Mouse (Mus musculus): ENCODE measurements around the gene Hist2h2aa1. TPM values are rescaled to one million over a fixed set of nuclear protein-coding genes. Genes with fewer than 3 reads are reported as not detected.
"Not testable (repeated sequence)": the region's sequence is repeated elsewhere in the genome, so short reads cannot be mapped to it uniquely, and the experiment has no call there.

Hist2h2aa1 gene
- polyA plus RNA-seq, 1 experiment = not detected

- H3K79me2 ChIP-seq (ENCODE audit: control insufficient read depth, insufficient read depth); H3K36me3 ChIP-seq (ENCODE audit: control insufficient read depth, insufficient read depth); H3ac ChIP-seq (ENCODE audit: control insufficient read depth, insufficient read length); H3K27me3 ChIP-seq (ENCODE audit: control insufficient read depth, insufficient read depth, insufficient read length): not testable (repeated sequence)
- Histone ChIP-seq H3K4me3 (peak within 1 kb of the TSS; percentile 26), H3K4me2 (ENCODE audit: low read depth) (peak within 1 kb of the TSS; percentile 69)
- peak; percentile 67 for TF ChIP-seq POLR2AphosphoS2 (IDR thresholded peaks at IDR 0.05; ENCODE audit: insufficient read length, low read depth)
- peak; percentile 62 for TF ChIP-seq POLR2A (IDR thresholded peaks at IDR 0.05; ENCODE audit: insufficient read length, low read depth)
- 0 out of 2 replicates have a peak, but pooled peaks have one; percentile 9 for TF ChIP-seq CEBPB (IDR thresholded peaks at IDR 0.05; ENCODE audit: insufficient read depth, poor library complexity, severe bottlenecking)
Observed at GRCm38 (mm10) chr3:96239949-96240798, 5.1 kb upstream of the Hist2h2aa1 start, which contains the start of gene Hist2h2aa2. Hist2h2aa2 (minus strand) TSS chr3:96240276.

DNA sequence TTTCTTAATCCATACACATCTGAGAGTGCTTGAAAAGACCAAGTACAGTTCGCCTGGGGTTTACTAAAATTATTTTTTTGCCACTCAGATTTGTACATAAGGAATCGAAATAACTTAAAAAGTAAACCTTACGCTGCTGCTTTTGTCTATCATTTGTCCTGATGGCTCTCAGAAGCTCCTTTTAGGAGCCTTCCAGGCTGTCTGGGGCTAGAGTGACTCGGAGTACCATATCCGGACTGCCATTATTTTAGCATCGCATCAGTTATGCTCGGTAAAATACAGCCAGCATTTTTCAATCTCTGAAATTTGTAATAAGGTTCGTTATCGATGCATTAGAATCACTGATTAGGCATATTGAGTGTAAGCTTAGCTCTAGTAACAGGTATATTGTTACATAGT lies 4.5 kb upstream of the Hist2h2aa1 start:
- peak overlapping the region; percentile 69 for H3K4me2 ChIP-seq (ENCODE audit: low read depth)
- no peak for TF ChIP-seq MAX (IDR thresholded peaks at IDR 0.05; ENCODE audit: low read depth)
- TF ChIP-seq POLR2A (IDR thresholded peaks at IDR 0.05; ENCODE audit: insufficient read length, low read depth) = no peak
- TF ChIP-seq POLR2AphosphoS2 (IDR thresholded peaks at IDR 0.05; ENCODE audit: insufficient read length, low read depth) = no peak
- TF ChIP-seq REST (IDR thresholded peaks at IDR 0.05; ENCODE audit: insufficient read depth, insufficient read length) = no peak
- no peak for TF ChIP-seq MYOG (IDR thresholded peaks at IDR 0.05; ENCODE audit: control insufficient read depth in 1 of 3, insufficient read depth in 1 of 3, insufficient read length in 2 of 3, low read depth in 2 of 3)
- no peak for TF ChIP-seq TCF3 (IDR thresholded peaks at IDR 0.05; ENCODE audit: insufficient read length, low read depth)
- no peak for TF ChIP-seq SRF (IDR thresholded peaks at IDR 0.05; ENCODE audit: control insufficient read depth, insufficient read length, low read depth)
- no peak for TF ChIP-seq E2F4 (IDR thresholded peaks at IDR 0.05; ENCODE audit: insufficient read depth)
- TF ChIP-seq USF1 (IDR thresholded peaks at IDR 0.05; ENCODE audit: low read depth) = no peak
- no peak for TF ChIP-seq MYOD1 (IDR thresholded peaks at IDR 0.05; ENCODE audit: control insufficient read depth in 1 of 3, insufficient read length in 2 of 3, low read depth in 2 of 3)
- TF ChIP-seq TCF12 (IDR thresholded peaks at IDR 0.05; ENCODE audit: insufficient read depth, poor library complexity, severe bottlenecking) = no peak
- TF ChIP-seq CEBPB (IDR thresholded peaks at IDR 0.05; ENCODE audit: insufficient read depth, poor library complexity, severe bottlenecking) = no peak
- H3K36me3 ChIP-seq (ENCODE audit: control insufficient read depth, insufficient read depth) = no peaks in the 10 kb centered on the region
- no peaks in the 10 kb centered on the region for H3K27me3 ChIP-seq (ENCODE audit: control insufficient read depth, insufficient read depth, insufficient read length)
- H3ac ChIP-seq (ENCODE audit: control insufficient read depth, insufficient read length) = no peak overlapping the region
- H3K4me3 ChIP-seq = no peak overlapping the region
- no peaks in the 10 kb centered on the region for H3K79me2 ChIP-seq (ENCODE audit: control insufficient read depth, insufficient read depth)

- no peaks in the 10 kb centered on the region for H3K36me3 ChIP-seq (ENCODE audit: control insufficient read depth, insufficient read depth)
- peaks cover 5% of the 10 kb centered on the region for H3K79me2 ChIP-seq (ENCODE audit: control insufficient read depth, insufficient read depth)
- H3ac ChIP-seq (ENCODE audit: control insufficient read depth, insufficient read length) = no peak overlapping the region
- TF ChIP-seq TCF3 (IDR thresholded peaks at IDR 0.05; ENCODE audit: insufficient read length, low read depth) (no peak), SRF (IDR thresholded peaks at IDR 0.05; ENCODE audit: control insufficient read depth, insufficient read length, low read depth) (no peak)
- H3K27me3 ChIP-seq (ENCODE audit: control insufficient read depth, insufficient read depth, insufficient read length) = no peaks in the 10 kb centered on the region
- peak overlapping the region; percentile 35 for H3K4me3 ChIP-seq
- H3K4me2 ChIP-seq (ENCODE audit: low read depth) = peak overlapping the region; percentile 69
Observed at GRCm38 (mm10) chr3:96243921-96244572, 1.2 kb upstream of the Hist2h2aa1 start.

DNA sequence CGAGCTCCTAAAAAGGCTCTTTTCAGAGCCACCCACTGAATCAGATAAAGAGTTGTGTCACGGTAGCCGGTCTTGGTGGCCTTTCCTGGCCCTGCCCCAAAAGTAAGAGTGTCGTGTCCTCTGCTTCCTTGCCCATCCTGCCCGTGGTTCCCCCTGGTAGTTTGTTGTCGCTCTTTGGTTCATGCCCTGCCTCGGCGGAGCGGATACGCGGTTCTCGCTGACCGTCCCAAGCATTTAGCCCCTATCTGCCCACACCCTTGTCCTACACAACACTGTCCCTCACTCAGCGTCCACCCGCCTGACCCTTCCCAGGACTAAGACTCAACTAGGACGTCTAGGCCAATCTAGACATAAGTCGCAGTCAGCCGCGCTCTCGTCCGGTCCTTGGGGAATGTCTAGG lies 721 bp downstream of the Hist2h2aa1 start:
- not testable (repeated sequence) for H3ac ChIP-seq (ENCODE audit: control insufficient read depth, insufficient read length); H3K36me3 ChIP-seq (ENCODE audit: control insufficient read depth, insufficient read depth); H3K4me2 ChIP-seq (ENCODE audit: low read depth); H3K27me3 ChIP-seq (ENCODE audit: control insufficient read depth, insufficient read depth, insufficient read length); H3K79me2 ChIP-seq (ENCODE audit: control insufficient read depth, insufficient read depth); H3K4me3 ChIP-seq

- H3K36me3 ChIP-seq (ENCODE audit: control insufficient read depth, insufficient read depth); H3K27me3 ChIP-seq (ENCODE audit: control insufficient read depth, insufficient read depth, insufficient read length); H3K79me2 ChIP-seq (ENCODE audit: control insufficient read depth, insufficient read depth): not testable (repeated sequence)
- Histone ChIP-seq H3K4me3 (peak within 1 kb of the TSS; percentile 35), H3K4me2 (ENCODE audit: low read depth) (peak within 1 kb of the TSS; percentile 74), H3ac (ENCODE audit: control insufficient read depth, insufficient read length) (peak within 1 kb of the TSS; percentile 87)
Observed at GRCm38 (mm10) chr3:96246427-96246856, 1.1 kb downstream of the Hist2h2aa1 start, which contains the start of gene Hist2h3c1. Hist2h3c1 (plus strand) TSS chr3:96246685.

All from myocyte (in vitro differentiated cells).